Mouse (Mus musculus) lung, embryonic 15.5 days (tissue): ENCODE data around the gene Inafm2. TPM values are rescaled to one million over a fixed set of nuclear protein-coding genes. Genes with fewer than 3 reads are reported as not detected.
A peak's percentile ranks its signal among the peaks of the same experiment; 100 is the strongest.

Experiments
- ATAC-seq: fragments of 200-750 bp; cut with Nextera tagmentation; 2 replicates; pipeline ENCODE4 v1.8.0; 2017; ENCODE audit warnings: moderate number of reproducible peaks, borderline replicate concordance; ENCODE audit not compliant: low FRiP score, low TSS enrichment; ENCODE audit errors: extremely low read depth
- H3K27ac ChIP-seq: fragments of 300-500 bp; sonication (generic); 2 replicates; pipeline ENCODE4 v1.5.1; 2015; ENCODE audit warnings: moderate library complexity, mild to moderate bottlenecking, inconsistent platforms
- H3K27me3 ChIP-seq: fragments of 300-500 bp; sonication (generic); 2 replicates; pipeline ENCODE4 v1.6.1; 2015; ENCODE audit warnings: inconsistent platforms
- H3K36me3 ChIP-seq: fragments of 300-500 bp; sonication (generic); 2 replicates; pipeline ENCODE4 v1.6.1; 2015; ENCODE audit warnings: inconsistent platforms
- H3K4me1 ChIP-seq: fragments of 300-500 bp; sonication (generic); 2 replicates; pipeline ENCODE4 v1.6.1; 2015; ENCODE audit warnings: inconsistent platforms
- H3K4me2 ChIP-seq: fragments of 300-500 bp; sonication (generic); 2 replicates; pipeline ENCODE4 v1.6.1; 2015; ENCODE audit warnings: inconsistent platforms, mild to moderate bottlenecking, moderate library complexity
- H3K4me3 ChIP-seq: fragments of 300-500 bp; sonication (generic); 2 replicates; pipeline ENCODE4 v1.5.1; 2015; ENCODE audit warnings: mild to moderate bottlenecking, inconsistent platforms
- H3K9ac ChIP-seq: fragments of 300-500 bp; sonication (generic); 2 replicates; pipeline ENCODE4 v1.6.1; 2015; ENCODE audit warnings: inconsistent platforms
- H3K9me3 ChIP-seq: fragments of 300-500 bp; sonication (generic); 2 replicates; pipeline ENCODE4 v1.6.1; 2016; ENCODE audit warnings: inconsistent platforms
- WGBS: fragments of 180-500 bp; shearing (Covaris S2); methylation state at CpG from one replicate; pipeline ENCODE4 v1.1.7; 2015; 5-methylcytosine and 5-hydroxymethylcytosine counted together
- polyA plus RNA-seq: library from polyadenylated mRNA; unstranded; fragments of >200 nt; fragmentation: Nextera tagmentation; extraction: Ambion mirVana; gene quantifications from 2 replicates; pipeline ENCODE4 v1.2.1, GENCODE M21; 2015

Inafm2 gene
- polyA plus RNA-seq, 1 experiment from 2014 or later, result 18.3 TPM

DNA sequence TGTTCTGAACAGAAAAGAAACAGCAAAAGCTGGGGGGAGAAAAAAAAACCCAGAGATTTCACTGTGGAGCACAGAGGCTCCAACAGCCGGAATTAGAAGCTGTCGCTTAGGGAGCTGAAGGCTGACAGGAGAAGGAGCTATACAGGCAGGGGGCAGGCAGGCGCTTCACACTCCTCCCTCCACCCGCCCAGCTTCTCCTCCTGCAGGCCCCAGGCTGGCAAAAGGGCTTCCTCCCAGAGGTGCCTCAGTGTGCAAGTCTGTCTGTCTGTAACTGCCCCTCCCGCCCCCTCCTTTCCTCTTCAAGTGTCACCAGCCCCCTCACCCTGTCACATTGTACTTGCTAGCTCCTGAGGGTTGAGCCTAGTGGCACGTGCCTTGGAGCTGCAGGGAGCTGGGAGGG, 39.1 kb upstream of the Inafm2 start:
- peaks cover 44% of the 10 kb centered on the region for H3K4me1 ChIP-seq
- no peak overlapping the region for H3K9ac ChIP-seq
- peaks cover 100% of the 10 kb centered on the region for H3K27me3 ChIP-seq
- WGBS, result 4% methylated on average over 6 of the region's 6 CpGs
- no peaks in the 10 kb centered on the region for H3K36me3 ChIP-seq
- no peak overlapping the region for H3K4me2 ChIP-seq
- no peak overlapping the region for H3K27ac ChIP-seq
- H3K4me3 ChIP-seq, result no peak overlapping the region
- no peak for ATAC-seq
- H3K9me3 ChIP-seq, result no peaks in the 10 kb centered on the region

DNA sequence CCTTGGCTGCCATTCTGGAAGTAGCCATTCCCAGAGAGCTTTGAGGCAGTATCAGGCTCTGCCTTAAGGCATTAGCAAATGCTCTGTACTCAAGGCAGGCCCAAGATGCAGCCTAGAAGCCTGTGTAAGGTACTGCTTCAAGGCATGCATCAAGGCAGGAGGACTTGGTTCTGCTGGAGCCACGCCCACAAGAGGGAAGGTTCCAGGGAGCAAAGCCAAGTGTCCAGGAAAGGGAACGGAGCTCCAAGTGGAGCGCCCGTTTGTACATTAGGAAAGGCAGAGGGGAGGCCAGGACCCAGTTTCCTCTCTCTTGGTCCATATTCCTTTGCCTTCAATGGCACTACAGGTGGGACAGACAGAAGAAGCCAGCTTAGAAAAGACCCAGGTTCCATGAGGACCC, 37.1 kb upstream of the Inafm2 start:
- Histone ChIP-seq H3K9me3 (no peaks in the 10 kb centered on the region), H3K4me2 (no peak overlapping the region), H3K36me3 (no peaks in the 10 kb centered on the region), H3K27ac (no peak overlapping the region), H3K4me3 (no peak overlapping the region), H3K27me3 (peaks cover 100% of the 10 kb centered on the region), H3K4me1 (peaks cover 34% of the 10 kb centered on the region), H3K9ac (no peak overlapping the region)
- 63% methylated on average over 4 of the region's 4 CpGs for WGBS
- no peak for ATAC-seq

DNA sequence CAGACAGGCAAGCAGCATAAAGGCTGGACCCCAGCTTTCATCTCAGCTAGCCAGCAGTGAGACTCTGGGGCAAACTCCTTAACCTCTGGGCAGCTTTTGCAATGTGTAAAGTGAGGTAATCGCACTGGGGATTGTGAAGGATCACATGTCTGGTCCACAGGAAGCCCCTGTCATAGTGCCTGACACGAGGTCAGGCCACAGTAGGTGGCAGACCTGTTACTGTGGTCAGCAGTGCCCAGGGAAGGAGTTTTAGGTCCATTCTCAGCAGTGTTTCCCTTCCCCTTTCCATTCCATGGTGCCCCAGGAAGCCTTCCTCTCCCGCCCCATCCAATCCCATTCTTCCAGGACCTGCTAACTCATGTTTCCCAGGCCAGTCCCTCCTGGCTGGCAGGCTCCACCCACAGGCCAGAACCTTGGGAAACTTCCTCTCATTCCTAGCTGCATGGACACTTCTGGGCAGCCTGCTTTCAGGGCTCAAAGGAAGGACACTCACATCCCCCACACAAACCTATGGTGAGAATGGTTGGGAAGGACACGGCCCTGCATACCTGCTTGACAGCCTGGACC, 35.8 kb upstream of the Inafm2 start:
- Histone ChIP-seq H3K4me2 (no peak overlapping the region), H3K36me3 (no peaks in the 10 kb centered on the region), H3K9me3 (no peaks in the 10 kb centered on the region), H3K4me3 (no peak overlapping the region), H3K27me3 (peaks cover 91% of the 10 kb centered on the region), H3K27ac (no peak overlapping the region), H3K4me1 (peaks cover 22% of the 10 kb centered on the region), H3K9ac (no peak overlapping the region)
- WGBS, result 34% methylated on average over 4 of the region's 4 CpGs
- no peak for ATAC-seq

- WGBS, result 0% methylated on average over 36 of the region's 36 CpGs
- Histone ChIP-seq H3K9me3 (no peaks in the 10 kb centered on the region), H3K9ac (peak overlapping the region; percentile 36), H3K4me3 (peak overlapping the region; percentile 38), H3K4me2 (peak overlapping the region; percentile 95), H3K27ac (no peak overlapping the region), H3K36me3 (no peaks in the 10 kb centered on the region), H3K4me1 (peaks cover 22% of the 10 kb centered on the region), H3K27me3 (peaks cover 78% of the 10 kb centered on the region)
- peak; percentile 63; the same call in 1 of the 2 replicates for ATAC-seq
Measured at GRCm38 (mm10) chr2:118711038-118711494, 34.5 kb upstream of the Inafm2 start.

DNA sequence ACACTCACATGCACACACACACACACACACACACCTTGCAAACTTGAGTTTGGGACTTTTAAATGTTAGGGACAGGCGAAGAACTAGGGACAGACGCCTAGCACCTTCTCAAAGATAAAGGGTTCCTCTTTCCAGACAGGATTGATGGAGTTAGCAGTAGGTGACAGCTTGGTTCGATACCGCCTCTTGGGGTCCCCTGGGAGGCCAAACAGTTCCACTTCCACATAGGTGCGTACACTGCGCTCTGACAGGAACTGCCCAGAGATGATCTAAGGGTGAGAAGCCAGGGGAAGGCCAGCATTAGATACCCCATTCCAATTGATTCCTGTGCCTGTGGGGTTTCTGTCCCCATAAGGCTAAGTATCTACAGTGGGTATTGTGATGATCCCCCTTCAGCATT, 31.9 kb upstream of the Inafm2 start:
- H3K27me3 ChIP-seq, result peaks cover 52% of the 10 kb centered on the region
- no peak overlapping the region for H3K4me2 ChIP-seq
- no peak overlapping the region for H3K4me3 ChIP-seq
- H3K9ac ChIP-seq, result no peak overlapping the region
- ATAC-seq, result no peak
- H3K4me1 ChIP-seq, result peaks cover 19% of the 10 kb centered on the region
- H3K27ac ChIP-seq, result no peak overlapping the region
- no peaks in the 10 kb centered on the region for H3K36me3 ChIP-seq
- H3K9me3 ChIP-seq, result no peaks in the 10 kb centered on the region
- 87% methylated on average over 6 of the region's 6 CpGs for WGBS

DNA sequence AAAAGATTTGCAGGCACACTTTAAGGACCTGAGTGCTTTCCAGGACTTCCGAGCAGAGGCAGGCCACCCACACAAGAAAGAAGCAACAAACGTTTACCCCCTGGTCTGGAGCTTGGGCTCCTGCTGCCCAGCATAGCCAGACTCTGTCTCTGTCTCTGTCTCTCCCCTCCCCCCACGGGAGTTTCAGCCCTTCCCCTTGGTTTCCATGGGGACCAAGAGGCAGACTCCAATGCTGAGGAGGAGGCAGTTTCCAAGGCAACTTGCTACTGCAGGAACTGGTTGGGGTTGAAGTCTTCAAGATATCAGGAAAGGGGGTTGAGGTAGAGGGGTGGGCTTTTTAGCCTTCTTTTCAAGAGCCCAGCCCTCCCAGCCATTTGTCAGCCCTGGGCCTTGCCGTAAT, 31.3 kb upstream of the Inafm2 start:
- Histone ChIP-seq H3K36me3 (no peaks in the 10 kb centered on the region), H3K4me2 (no peak overlapping the region), H3K9me3 (no peaks in the 10 kb centered on the region), H3K9ac (no peak overlapping the region), H3K27me3 (peaks cover 46% of the 10 kb centered on the region), H3K27ac (no peak overlapping the region), H3K4me3 (no peak overlapping the region), H3K4me1 (peaks cover 19% of the 10 kb centered on the region)
- WGBS, result 37% methylated on average over 4 of the region's 4 CpGs
- no peak for ATAC-seq

DNA sequence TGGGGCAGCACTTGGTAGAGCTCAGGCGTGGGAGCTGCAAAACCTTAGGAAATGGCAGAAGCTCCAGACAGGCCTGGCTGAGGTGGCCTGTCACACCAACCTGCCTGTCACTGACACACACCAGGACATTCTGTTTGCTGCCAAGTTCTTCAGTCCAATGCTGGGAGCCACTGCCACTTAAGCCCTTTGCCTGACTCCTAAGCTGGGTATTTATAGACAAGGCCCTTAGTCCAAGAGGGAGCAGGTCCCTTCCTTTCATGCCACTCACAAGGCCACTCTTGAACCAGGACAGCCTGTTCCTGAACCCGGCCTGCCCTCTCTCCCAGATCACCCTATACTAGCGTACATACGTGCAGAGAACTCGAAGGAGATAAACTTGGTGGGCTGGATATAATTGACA, 28.9 kb upstream of the Inafm2 start:
- H3K4me2 ChIP-seq, result no peak overlapping the region
- no peaks in the 10 kb centered on the region for H3K9me3 ChIP-seq
- H3K4me3 ChIP-seq, result no peak overlapping the region
- H3K27me3 ChIP-seq, result peaks cover 26% of the 10 kb centered on the region
- no peaks in the 10 kb centered on the region for H3K36me3 ChIP-seq
- WGBS, result 72% methylated on average over 5 of the region's 5 CpGs
- ATAC-seq, result no peak
- no peak overlapping the region for H3K27ac ChIP-seq
- H3K4me1 ChIP-seq, result peaks cover 2% of the 10 kb centered on the region; the same call in 1 of the 2 replicates
- H3K9ac ChIP-seq, result no peak overlapping the region

- no peaks in the 10 kb centered on the region for H3K36me3 ChIP-seq
Measured at GRCm38 (mm10) chr2:118723693-118724486, 21.7 kb upstream of the Inafm2 start.

DNA sequence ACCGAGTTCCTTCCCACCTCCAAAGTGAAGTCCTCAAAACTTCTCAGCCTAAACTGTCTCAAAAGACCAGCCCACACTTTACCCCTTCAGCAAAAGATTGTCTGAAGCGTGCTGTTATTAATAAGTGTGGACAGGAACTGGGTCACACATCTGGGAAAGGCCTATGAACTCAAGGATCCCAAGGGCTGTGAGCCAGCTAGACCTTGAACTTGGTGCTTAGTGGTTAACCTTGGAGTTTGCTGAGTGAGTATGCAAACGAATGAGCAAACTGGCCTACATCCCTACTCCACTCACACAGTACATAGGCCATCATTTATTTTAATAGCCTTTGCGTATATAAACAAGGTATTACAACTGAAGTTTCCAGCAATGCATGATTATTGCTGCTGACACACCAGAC, 20.0 kb upstream of the Inafm2 start:
- no peak overlapping the region for H3K9ac ChIP-seq
- H3K4me3 ChIP-seq, result no peak overlapping the region
- H3K9me3 ChIP-seq, result no peaks in the 10 kb centered on the region
- H3K36me3 ChIP-seq, result no peaks in the 10 kb centered on the region
- H3K27me3 ChIP-seq, result peaks cover 4% of the 10 kb centered on the region; the same call in 1 of the 2 replicates
- no peak for ATAC-seq
- 71% methylated on average over 4 of the region's 4 CpGs for WGBS
- H3K4me1 ChIP-seq, result peaks cover 29% of the 10 kb centered on the region
- H3K4me2 ChIP-seq, result no peak overlapping the region
- H3K27ac ChIP-seq, result no peak overlapping the region

More at GRCm38 (mm10) chr2:118723693-118724486, 21.7 kb upstream of the Inafm2 start:
- Histone ChIP-seq H3K4me2 (no peak overlapping the region), H3K4me3 (no peak overlapping the region), H3K27ac (no peak overlapping the region), H3K27me3 (peaks cover 4% of the 10 kb centered on the region; the same call in 1 of the 2 replicates), H3K9ac (no peak overlapping the region), H3K4me1 (peaks cover 17% of the 10 kb centered on the region), H3K9me3 (no peaks in the 10 kb centered on the region)
- WGBS, result 76% methylated on average over 15 of the region's 15 CpGs
- ATAC-seq, result no peak

GRCm38 (mm10) chr2:118726873-118727272, 18.7 kb upstream of the Inafm2 start:
- peaks cover 29% of the 10 kb centered on the region for H3K4me1 ChIP-seq
- no peak overlapping the region for H3K27ac ChIP-seq
- no peak overlapping the region for H3K9ac ChIP-seq
- WGBS, result 82% methylated on average over 2 of the region's 2 CpGs
- H3K27me3 ChIP-seq, result peaks cover 6% of the 10 kb centered on the region; the same call in 1 of the 2 replicates
- no peaks in the 10 kb centered on the region for H3K36me3 ChIP-seq
- ATAC-seq, result no peak
- no peaks in the 10 kb centered on the region for H3K9me3 ChIP-seq
- no peak overlapping the region for H3K4me2 ChIP-seq
- no peak overlapping the region for H3K4me3 ChIP-seq

DNA sequence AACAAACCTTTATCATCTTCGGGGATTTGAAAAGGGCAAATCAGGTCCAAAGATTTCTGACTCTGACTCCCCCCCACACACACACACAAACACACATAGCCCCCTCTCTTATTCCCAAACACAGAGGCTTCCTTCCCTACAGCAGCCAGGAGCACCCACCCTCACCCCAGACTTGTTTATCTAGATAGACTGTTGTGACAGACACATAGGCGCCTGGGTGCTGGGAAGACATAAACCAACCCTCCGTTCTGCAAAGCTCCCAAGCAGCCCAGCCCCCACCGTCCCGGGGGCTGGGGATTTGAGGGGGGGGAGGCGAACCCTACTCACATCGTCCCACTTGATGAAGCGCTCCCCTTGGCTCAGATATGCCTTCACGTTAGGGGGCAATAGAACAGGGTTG, 17.6 kb upstream of the Inafm2 start:
- Histone ChIP-seq H3K36me3 (no peaks in the 10 kb centered on the region), H3K27me3 (peaks cover 14% of the 10 kb centered on the region; the same call in 1 of the 2 replicates), H3K4me1 (peaks cover 29% of the 10 kb centered on the region), H3K27ac (peak overlapping the region; percentile 67), H3K9me3 (no peaks in the 10 kb centered on the region), H3K4me3 (no peak overlapping the region), H3K4me2 (peak overlapping the region; percentile 37), H3K9ac (no peak overlapping the region)
- 9% methylated on average over 9 of the region's 9 CpGs for WGBS
- ATAC-seq, result peak; percentile 57; the same call in 1 of the 2 replicates

GRCm38 (mm10) chr2:118728337-118728736, 17.2 kb upstream of the Inafm2 start, which contains the start of gene Plcb2:
Gene Plcb2 (minus strand): TSS chr2:118728438.
- no peaks in the 10 kb centered on the region for H3K9me3 ChIP-seq
- peak within 1 kb of the TSS; percentile 67 for H3K27ac ChIP-seq
- peak within 1 kb of the TSS; percentile 37 for H3K4me2 ChIP-seq
- H3K36me3 ChIP-seq, result no peaks in the 10 kb centered on the region
- H3K9ac ChIP-seq, result no peak within 1 kb of the TSS
- peak; percentile 69 for ATAC-seq
- peaks cover 29% of the 10 kb centered on the region for H3K4me1 ChIP-seq
- no peak within 1 kb of the TSS for H3K4me3 ChIP-seq
- H3K27me3 ChIP-seq, result peaks cover 19% of the 10 kb centered on the region; the same call in 1 of the 2 replicates
- 10% methylated on average over 7 of the region's 7 CpGs for WGBS
